Mouse (Mus musculus) fibroblast of lung, adult 2 months (primary cell): ENCODE results near the gene Ptpn3.
A peak's percentile ranks its signal among the peaks of the same experiment; 100 is the strongest.

ENCODE experiments used
- DNase-seq: peaks from one replicate; pipeline ENCODE4 v3.0.0-alpha.2; 2011; ENCODE audit warnings: low read depth

Ptpn3 gene

DNA sequence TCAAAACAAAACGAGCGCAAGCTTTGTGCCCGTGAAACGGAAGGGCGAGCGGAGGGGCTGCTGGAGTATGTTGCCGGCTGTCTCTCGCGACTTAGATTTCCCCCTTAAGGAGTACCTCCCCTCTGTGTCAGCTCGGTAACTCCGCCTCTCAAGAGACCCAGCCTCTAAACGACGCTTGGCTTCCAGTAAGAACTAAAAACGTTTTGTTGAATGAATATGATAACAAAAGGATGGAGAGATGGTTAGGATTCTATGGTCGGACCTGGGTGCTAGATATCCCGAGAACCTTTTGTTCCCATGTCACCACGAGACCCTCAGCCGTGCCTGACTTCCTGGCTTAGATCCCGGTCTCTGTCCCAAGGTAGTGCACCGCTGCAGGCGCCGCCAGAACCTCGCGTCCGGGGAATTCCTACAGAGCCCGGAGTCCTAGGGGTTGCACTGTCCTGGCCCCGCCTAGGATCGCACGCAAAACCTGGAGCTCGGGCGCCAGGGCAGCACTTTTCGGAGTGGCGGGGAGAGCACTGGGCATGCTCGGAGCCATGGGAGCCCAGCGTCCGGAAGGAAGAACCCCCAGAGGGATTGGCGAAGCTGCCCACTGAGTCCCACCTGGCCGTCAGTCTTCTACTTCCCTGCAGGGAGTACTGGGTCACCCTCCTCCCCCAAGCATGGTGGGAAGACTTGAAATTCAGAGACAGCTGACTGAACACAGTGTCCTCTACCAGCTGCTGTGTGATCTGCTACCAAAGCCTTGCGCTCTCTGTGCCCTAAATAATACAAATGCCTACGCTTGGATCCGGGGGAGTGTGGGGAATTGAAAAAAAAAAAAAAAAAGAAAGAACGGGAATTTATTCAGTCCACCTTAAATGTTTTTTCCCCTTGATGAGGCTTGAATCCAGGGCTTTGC, at the start of gene Ptpn3:
Gene Ptpn3 (minus strand): TSS at position 428 of the 904 bp plus-strand sequence.
- peak; percentile 59 for DNase-seq

DNA sequence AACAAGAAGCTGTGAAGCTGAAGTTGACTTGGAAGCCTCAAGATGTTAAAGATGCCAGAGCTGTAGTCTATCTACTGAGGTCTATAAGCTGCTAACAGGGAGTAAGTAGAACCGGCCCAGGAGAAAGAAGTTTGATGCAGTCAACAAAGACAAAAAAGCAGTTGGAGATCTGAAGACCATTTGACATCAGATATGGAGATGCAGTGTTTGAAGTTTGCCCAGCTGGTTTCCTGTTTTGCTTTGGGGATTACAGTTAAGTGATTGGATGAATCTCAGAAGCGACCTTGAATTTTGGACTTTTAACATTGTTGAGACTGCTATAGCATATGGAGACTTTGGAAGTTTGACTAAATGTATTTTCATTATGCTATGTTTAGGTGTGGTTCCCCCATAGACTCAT, 48.9 kb upstream of the Ptpn3 start:
- no peak for DNase-seq

DNA sequence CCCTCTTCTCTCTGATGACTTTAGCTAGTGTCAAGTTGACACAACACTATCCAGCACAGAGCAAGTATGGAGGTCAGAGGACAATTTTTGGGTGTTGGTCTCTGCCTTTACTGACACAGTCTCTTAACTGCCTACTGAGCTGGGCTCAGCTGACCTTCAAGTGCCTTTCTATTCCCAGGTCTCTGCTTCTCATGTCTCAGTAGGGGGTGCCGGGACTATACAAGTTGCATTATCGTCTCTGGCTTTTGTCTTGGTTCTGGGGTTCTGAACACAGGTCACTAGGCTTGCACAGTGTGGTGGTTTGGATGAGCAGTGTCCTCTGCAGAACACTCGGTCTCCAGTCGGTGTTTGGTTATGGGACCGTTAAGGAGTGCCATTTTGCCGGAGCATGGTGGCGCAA, 42.4 kb upstream of the Ptpn3 start:
- DNase-seq, result no peak

DNA sequence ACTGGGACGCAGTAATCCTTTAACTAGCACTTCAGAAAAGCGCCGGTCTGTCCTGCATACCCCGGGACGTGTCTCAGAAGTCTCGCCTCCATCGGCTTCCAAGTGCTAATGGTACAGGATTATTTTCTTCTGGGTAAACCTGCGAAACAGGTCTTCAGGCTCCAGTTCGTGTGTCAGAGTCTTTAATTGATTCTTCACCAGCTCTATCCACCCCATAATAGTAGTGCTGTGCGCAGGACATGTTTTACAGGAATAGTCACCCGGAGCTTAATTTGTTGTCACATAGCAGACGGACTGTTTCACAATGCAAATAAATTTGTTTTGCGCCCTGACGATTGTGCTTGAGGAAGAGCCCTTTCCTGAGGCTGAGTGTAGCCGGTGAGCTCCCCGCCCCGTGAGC, 37.3 kb upstream of the Ptpn3 start:
- DNase-seq, result no peak

DNA sequence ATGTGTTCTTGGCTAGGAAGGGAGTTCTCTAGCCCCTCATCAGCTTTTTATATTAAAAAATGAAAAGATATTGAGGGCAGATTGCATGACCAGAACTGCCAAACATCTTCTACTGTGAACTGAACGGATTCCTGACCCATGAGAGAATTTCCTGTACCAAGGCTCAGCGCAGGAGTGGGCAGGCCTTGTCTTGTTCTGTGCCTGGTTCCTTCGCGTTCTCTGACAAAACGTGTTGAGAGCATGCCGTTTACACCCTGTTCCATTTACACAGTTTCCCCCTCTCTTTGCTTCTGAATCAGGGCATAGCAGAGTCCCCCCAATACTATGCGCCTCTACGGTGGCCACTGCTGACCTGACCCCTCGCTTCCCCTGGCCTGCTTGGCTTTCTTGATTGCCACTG, 36.4 kb upstream of the Ptpn3 start:
- peak; percentile 8 for DNase-seq

DNA sequence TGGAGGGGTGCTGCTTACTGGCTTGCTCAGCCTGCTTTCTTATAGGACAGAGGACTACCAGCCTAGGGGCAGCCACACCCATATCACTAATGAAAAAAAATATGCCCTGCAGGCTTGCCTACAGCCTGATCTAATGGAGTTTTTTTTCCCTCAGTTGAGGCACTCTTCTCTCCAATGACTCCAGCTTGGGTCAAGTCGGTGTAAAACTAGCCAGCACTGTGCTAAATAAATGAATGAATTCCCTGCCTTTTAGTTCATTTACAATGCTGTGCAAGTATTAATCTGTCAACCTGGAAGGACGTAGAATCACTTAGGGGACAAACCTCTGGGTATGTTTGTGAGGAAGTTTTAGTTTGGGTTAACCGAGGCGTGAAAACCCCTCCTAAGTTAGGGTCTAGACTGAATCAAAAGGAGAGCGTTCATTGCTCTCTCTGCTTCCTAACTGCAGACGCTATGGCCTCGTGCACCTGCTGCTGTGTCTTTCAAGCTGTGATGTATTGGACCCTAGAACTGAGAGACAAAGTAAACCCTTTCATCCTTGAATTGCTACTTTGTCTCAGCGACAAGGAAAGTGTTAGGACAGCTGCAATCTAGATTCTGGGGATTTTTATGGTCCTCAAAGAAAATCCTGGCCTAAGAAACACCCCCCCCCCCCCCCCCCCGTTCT, 33.5 kb upstream of the Ptpn3 start:
- no peak for DNase-seq

DNA sequence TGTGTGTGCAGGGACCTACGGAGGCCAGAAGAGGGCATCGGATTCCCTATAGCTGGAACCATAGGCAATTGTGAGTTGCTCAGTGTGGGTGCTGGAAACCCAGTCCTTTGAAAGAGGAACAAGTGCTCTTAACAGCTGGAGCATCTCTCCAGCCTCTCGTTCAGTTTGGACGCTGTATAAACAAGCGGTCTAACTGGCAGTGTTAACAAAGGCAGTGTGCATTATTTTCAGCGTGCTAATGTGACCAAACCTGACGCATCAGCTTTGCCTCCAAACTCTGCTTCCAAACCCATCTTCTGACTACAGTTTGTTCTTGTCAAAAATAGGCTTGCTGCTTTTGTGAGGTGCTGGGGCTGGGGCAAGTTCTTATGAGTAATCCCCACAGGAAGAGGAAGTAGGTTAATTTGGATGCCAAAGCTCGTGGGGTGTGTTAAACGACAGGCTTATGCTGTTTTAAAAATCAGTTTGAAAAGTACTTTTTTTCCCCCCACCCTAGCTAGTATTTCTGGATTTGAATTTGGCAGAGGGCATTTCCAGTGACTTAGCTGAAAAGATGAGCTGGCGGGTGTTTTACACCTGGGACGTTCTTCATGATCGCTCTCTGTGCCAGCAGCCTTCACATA, 32.4 kb upstream of the Ptpn3 start:
- DNase-seq, result no peak

DNA sequence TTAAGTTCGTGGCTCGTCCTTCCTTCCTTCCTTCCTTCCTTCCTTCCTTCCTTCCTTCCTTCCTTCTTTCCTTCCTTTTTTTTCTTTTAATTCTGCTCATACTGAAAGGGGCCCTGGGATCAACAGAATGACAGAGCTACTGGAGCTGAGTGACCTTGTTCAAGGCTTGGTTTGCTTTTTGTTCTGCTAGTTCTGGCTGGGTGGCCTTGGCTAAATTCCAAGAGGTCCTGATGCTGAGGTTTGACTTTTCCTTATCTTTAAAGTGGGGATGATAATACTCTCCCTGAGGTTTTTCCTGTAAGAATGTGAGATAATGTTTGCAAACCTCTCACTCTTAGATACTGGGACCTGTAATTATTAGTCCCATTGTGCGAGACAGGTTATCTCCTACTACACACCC, 30.9 kb upstream of the Ptpn3 start:
- no peak for DNase-seq

DNA sequence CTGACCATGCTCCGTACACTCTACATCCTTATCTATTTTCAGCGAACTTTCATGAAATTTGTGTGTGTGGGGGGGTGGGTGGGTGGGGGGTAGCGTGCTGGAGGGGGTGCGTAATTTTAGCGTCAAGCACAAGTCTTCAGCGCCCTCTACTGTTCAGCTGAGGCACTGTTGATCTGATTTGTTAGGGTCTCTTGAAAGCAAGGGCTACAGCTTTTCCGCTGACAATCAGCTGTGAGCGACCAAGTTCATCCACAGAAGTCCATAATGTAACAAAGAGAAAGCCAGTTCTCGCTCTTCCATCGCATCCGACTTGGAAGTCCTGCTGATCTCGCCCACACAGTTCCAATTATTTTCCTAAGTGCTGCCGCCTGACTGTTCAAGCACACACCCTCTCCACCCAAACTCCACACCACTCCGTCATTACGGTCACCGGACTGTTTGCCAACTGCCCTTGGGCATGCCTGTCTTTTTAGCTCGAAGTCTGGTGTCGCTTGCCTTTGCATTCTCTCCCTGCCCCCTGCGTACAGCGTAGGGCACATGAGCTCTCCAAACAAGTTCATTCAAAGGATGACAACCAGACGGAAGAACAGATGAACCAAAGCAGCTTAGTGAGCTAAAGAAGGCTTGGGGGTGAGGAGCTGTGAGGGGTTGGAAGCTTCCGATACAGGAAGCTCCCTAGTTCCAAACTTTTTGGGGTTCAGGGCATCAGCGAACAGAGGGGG, 19.1 kb upstream of the Ptpn3 start:
- DNase-seq, result no peak

DNA sequence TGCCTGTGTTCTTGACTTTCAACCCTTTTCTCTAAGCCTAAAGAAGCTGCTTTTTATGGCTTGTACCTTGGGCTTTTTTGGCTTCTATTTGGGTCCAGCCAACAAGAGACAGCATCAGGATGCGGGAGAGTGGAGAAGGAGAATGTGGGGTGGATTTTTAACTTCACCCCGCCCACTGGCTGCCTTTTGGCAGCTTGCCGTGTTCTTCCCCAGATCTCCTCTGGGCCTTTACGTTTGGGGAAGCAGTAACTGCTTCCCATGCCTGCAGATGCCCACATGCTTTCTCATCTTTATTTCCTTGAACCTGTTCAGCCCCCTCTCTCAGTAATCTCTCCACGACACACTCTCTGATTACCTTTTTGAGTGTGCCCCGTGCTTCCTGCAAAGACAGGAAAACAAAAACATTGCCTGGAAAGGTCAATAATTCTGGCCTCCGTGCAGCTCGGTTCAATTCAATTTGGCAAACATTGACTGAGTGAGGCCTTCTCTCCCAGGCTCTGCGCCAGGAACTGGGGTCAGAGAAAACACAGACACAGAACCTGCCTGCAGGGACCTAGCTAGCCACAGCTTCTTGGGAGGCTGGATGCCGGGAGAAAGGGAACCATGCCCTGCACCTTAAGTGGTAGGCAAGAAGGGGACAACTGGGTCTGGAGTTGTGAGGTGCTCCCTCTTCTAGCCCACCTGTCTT, 17.0 kb upstream of the Ptpn3 start:
- DNase-seq, result no peak

DNA sequence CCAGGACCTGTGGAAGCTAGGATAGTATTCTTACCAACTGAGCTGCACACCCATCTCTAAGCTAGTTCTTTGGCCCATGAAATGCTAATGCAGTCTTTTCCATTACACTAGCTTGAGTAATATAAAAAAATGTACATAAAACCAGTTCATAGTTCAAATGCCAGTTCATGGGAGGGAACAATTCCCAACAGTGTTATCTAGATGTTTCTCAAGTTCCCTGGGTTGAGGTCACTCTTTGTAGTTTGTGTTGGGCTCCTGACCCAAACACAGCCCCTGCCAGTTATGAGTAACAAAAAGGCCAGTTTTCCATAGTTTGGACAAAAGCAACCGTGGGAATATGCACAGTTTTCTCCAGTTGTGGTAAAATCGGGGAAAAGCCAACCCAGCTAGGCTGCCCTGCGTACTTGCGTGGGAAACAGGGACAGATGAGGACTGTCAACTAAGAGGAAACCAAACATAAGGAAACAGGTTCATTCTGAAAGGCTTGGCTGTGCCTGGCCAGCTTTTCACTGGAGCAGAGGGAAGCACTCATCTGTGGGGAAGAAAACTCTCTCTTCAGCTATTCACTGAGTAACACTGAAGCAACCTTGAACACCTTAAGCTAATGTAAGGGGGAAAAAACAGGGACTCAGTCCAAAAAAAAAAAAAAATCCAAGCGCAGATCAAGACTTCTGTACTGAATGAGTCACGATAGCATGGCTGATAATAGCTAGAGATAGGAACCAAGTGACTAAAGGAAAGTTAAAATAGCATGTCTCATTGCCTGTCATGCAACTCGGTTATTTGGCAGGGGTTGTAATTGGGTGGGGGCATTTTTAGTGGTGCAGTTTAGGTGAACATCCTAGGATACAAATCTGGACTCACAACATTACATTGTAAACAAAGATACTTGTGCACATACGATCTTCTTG, 10.9 kb upstream of the Ptpn3 start:
- peak; percentile 67 for DNase-seq

DNA sequence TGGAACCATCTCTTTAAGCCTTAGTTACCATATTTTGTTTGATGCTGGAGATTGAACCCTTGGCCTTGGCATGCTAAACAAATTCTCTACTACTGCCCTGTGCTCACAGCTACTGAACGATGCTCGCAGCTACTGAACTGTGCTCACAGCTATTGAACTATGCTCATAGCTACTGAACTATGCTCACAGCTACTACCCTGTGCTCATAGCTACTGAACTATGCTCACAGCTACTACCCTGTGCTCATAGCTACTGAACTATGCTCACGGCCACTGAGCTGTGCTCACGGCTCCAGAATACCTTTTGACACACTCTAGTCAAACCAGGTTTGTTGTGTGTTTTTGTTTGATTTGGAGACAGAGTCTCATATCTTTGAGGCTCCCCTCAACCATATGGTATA, 10.1 kb upstream of the Ptpn3 start:
- no peak for DNase-seq

DNA sequence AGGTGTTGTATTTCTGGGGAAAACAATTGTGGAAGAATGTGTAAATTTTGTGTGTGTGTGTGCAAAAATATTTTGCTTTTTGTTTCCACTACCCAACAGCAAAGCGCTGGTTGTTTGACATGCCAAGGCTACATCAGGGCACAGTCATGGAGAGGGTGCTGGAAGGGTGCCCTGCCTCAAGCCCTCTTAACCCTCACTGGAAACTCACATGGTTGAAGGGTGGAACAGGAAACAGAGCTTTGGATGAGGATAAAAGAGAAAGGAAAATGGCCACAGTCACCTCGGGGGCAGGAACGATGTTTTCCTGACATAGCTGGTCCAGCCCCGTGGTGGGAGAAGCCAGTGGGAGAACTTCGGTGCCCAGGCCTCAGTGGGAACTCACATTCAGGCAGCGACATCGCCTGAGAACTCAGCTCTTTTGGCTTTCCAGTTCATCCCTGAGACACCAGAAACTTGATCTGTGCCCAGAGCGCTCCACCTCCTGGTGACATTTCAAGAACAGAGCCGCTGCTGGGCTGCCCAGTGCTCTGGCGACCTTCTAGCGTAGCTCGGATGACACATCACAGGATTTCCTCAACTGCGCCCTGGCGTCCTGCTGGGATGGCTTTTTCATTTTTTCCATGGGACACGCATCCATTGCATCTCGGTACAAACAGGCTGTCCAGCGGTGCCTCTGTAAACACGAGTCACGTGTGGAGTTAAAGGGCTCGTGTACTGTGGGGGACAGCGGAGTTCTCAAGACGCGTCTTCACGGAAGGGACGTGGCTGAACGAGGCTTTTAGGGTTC, 6.8 kb upstream of the Ptpn3 start:
- peak; percentile 52 for DNase-seq

DNA sequence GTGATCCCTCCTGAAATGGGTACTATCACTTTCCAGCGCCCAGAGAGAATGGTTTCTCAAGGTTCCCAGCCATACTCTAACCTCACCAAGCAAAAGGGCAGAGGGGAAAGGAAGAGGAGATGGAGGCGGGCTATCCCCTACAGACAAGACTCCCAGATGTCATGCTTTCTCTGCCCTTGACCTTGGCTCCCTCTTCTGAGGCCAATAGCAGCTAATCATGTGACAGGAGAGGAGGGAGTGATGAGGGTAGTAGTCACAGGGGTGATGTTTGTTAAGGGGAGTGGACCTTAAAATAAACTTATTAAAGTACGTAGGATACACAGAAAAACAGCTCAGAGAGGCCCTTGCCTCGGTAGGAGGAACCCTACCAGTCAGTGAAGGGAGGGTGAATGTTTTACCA, 6.1 kb upstream of the Ptpn3 start:
- DNase-seq, result no peak

DNA sequence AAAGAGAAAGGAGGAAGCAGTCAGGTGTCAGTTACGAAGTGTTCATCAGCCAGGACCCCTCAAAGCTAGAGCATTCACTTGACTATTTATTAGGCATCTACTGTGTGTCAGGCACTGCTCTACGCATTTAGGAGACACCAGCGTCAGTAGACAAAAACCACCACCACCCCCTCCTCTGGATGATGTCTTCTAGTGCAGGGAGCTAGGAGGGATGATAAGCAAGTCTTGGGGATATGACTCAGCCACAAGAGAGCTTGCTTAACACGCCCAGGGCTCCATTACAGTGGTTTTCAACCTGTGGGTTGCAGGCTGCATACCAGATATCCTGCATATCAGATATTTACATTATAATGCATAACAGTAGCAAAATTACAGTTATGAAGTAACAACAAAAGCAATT, 4.6 kb upstream of the Ptpn3 start:
- DNase-seq, result no peak

DNA sequence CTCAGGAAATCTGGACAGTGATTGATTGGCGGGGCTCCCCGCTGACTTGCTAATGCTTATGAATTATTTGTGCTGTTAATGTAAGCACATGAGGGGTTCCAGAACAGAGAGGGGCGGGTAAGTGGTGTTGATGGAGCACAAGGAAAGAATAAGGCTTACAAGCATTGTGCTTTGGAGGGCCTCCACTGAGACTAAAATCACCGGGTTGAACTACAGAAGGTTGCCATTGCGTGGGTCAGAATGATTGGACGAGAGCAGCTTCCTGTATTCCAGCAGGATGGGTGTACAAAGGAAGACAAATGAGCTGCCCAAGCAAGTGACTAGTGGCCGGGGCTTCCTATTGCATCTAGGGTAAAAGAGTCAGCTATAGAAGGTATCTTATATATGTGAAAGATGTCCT, 4.0 kb upstream of the Ptpn3 start:
- DNase-seq, result no peak

DNA sequence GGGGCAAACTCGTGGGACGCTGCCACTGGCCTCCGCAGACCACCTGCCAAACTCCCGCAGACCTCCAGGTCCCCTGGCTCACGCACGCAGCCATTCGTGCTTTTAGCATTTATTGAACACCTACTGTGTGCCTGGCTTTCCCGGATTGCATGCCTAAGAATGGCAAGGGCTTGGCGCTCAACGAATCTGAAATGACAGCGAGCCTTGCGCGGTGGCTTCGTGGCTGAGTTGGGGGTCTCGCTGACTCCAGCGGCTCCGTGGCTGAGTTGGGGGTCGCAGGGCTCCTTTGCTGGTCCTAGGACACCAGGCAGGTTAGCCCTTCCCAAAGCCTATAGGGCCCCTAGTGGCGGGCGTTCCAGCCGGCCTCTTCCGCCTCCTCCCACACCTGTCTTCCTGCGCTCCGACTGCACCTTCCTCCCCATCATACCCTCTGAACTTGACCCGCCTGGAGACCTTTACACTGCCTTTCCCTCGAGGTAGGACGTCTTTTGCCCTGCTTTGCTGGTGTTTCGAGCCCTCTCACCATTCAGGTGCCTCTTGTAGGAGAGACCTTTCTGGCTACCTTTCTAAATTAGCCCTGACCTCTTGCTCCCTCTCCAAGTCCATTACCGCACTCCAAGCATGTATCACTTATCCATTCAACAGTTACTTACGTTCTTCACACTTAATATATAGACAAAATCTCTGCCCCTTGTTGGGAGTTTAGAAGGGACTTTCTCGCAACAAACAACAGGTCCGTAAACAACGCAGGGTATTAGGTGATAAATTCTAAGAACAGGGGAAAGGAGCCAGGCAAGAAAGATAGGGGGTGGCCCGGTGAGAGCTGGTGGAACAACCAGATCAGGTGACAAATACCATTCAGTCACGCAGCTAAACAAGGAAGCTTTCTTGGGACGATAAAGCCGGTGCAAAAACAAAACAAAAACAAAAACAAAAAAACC, 898 bp downstream of the Ptpn3 start:
- no peak for DNase-seq

DNA sequence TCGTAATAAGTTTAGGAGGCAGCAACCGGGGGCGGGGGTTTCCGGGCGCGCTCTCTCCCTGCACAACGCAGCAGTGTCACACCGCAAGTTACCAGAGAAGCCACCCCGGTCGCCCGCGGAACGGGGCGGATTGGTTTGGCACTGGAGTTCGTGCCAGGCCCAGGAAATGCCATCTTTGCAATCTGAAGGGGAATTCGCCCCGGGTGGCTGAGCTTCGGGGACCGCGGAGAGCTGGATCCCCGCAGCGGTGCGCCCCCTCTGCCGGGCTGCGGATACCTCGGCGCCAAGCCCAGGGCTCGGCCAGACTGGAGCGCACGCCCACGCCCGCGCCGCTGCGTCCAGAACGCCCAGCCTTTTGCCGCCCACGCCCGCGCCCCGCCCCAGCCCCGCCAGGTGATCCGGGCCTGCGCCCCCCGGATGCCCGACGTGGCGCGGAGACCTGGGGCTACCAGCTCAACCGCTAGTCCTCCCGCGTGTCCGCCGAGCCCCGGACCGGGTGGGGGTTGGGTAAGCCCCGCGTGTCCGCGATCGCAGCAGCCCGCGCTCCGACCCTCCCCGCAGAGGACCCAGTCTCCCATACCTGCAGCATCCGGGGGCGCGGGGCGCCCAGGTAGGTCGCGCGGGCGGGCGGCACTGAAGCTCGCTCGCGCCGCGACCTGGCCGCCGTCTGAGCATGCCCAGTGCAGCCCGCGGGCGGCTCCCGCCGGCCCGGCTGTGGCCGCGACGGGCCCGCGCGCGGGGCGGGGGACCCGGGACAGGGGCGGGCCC, 1.8 kb downstream of the Ptpn3 start:
- DNase-seq, result no peak
